Mouse (Mus musculus): ENCODE results near the gene Cyp2u1. TPM values are rescaled to one million over a fixed set of nuclear protein-coding genes. Genes with fewer than 3 reads are reported as not detected.
"Not testable (repeated sequence)": the region's sequence is repeated elsewhere in the genome, so short reads cannot be mapped to it uniquely, and the experiment has no call there.

The Cyp2u1 gene
- 2.5 and 2.8 TPM in 2 replicates for polyA plus RNA-seq (2012; rRNA removed)

GRCm38 (mm10) chr3:131302452-131303319, at the start of gene Cyp2u1:
Cyp2u1 (minus strand) TSS chr3:131303227.
- DNase-seq (ENCODE audit: low spot score), result peak; percentile 73

GRCm38 (mm10) chr3:131350539-131350938, 47.5 kb upstream of the Cyp2u1 start:
- no peak for DNase-seq (ENCODE audit: low spot score)

GRCm38 (mm10) chr3:131349013-131349412, 46.0 kb upstream of the Cyp2u1 start:
- DNase-seq (ENCODE audit: low spot score), result no peak

GRCm38 (mm10) chr3:131348579-131348950, 45.5 kb upstream of the Cyp2u1 start:
- DNase-seq (ENCODE audit: low spot score), result no peak

GRCm38 (mm10) chr3:131347831-131348578, 45.0 kb upstream of the Cyp2u1 start:
- DNase-seq (ENCODE audit: low spot score), result no peak

- DNase-seq (ENCODE audit: low spot score), result no peak
Observed at GRCm38 (mm10) chr3:131345903-131346302, 42.9 kb upstream of the Cyp2u1 start.

GRCm38 (mm10) chr3:131343311-131343710, 40.3 kb upstream of the Cyp2u1 start:
- DNase-seq (ENCODE audit: low spot score), result no peak

GRCm38 (mm10) chr3:131340885-131341284, 37.9 kb upstream of the Cyp2u1 start:
- DNase-seq (ENCODE audit: low spot score), result no peak

- DNase-seq (ENCODE audit: low spot score), result no peak
Observed at GRCm38 (mm10) chr3:131339280-131339679, 36.3 kb upstream of the Cyp2u1 start.

- DNase-seq (ENCODE audit: low spot score), result not testable (repeated sequence)
Observed at GRCm38 (mm10) chr3:131337749-131338148, 34.7 kb upstream of the Cyp2u1 start.

GRCm38 (mm10) chr3:131336629-131337028, 33.6 kb upstream of the Cyp2u1 start:
- no peak for DNase-seq (ENCODE audit: low spot score)

- no peak for DNase-seq (ENCODE audit: low spot score)
Observed at GRCm38 (mm10) chr3:131335117-131335547, 32.1 kb upstream of the Cyp2u1 start.

GRCm38 (mm10) chr3:131327189-131327588, 24.2 kb upstream of the Cyp2u1 start:
- DNase-seq (ENCODE audit: low spot score), result no peak

GRCm38 (mm10) chr3:131326637-131327036, 23.6 kb upstream of the Cyp2u1 start:
- DNase-seq (ENCODE audit: low spot score), result no peak

GRCm38 (mm10) chr3:131322081-131322815, 19.2 kb upstream of the Cyp2u1 start:
- DNase-seq (ENCODE audit: low spot score), result no peak

- DNase-seq (ENCODE audit: low spot score), result peak; percentile 40
Observed at GRCm38 (mm10) chr3:131320184-131320583, 17.2 kb upstream of the Cyp2u1 start.

- DNase-seq (ENCODE audit: low spot score), result no peak
Observed at GRCm38 (mm10) chr3:131318211-131318610, 15.2 kb upstream of the Cyp2u1 start.

- no peak for DNase-seq (ENCODE audit: low spot score)
Observed at GRCm38 (mm10) chr3:131317126-131317525, 14.1 kb upstream of the Cyp2u1 start.

- no peak for DNase-seq (ENCODE audit: low spot score)
Observed at GRCm38 (mm10) chr3:131315957-131316510, 13.0 kb upstream of the Cyp2u1 start.

- DNase-seq (ENCODE audit: low spot score), result no peak
Observed at GRCm38 (mm10) chr3:131312340-131312739, 9.3 kb upstream of the Cyp2u1 start.

- DNase-seq (ENCODE audit: low spot score), result no peak
Observed at GRCm38 (mm10) chr3:131310572-131310971, 7.5 kb upstream of the Cyp2u1 start.

GRCm38 (mm10) chr3:131307811-131308210, 4.8 kb upstream of the Cyp2u1 start:
- no peak for DNase-seq (ENCODE audit: low spot score)
